Comparison of ENCODE assay signal across 8 mouse cellular contexts in the genomic region with DNA sequence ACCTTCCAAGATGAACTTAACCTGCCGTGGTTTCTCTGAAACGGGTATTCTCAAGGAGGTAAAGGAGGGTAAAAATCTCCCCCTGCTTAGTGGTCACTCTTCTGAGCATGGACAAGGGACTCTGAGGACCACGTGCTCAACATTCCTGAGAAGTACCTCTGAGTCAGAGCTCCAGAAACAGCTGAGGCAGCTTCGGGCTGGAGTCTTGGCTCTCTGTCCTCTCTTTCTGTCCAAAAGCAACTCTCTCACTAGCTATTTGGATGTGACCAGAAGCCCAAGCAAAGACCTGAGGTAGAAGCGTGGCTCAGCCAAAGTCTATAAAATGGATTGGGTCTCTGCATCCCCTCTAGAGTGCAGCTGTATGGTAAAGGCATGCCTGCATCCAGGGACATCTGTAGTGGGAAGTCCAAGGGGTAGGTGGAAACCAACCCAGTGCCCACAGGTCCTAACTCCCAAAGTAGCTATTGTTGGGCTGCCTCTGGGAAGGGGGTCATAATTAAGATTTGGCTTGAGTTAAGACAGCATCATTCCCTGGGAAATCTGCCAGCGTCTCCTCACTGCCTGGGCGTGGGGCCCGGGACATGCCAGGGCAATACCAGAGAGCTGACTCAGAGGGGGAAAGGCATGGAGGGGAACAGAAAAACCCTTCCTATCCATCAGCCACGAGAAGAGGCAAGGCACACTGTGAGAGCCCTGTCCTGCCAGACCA. TPM values are rescaled to one million over a fixed set of nuclear protein-coding genes. Genes with fewer than 3 reads are reported as not detected.
A peak's percentile ranks its signal among the peaks of the same experiment; 100 is the strongest.
DNase-seq lines count a peak whose midpoint lies in the region; ATAC-seq and TF ChIP-seq lines count a peak whose summit lies in the region.

No protein-coding gene starts in this region.

- H3K9me3 ChIP-seq in limb, embryonic 14.5 days (ENCODE audit: control insufficient read depth, low read length) = no peaks in the 10 kb centered on the region

- no peak overlapping the region for H3K9ac ChIP-seq in limb, embryonic 14.5 days (ENCODE audit: low read depth, low read length, severe bottlenecking)

- H3K4me2 ChIP-seq in limb, embryonic 14.5 days (replicated peaks; ENCODE audit: low read depth, low read length, severe bottlenecking) = no peak overlapping the region

- WGBS in limb, embryonic 14.5 days = 36% methylated on average over 9 of the region's 9 CpGs

- peak overlapping the region; percentile 52 for H3K27ac ChIP-seq in limb, embryonic 14.5 days (replicated peaks; ENCODE audit: low read depth, low read length)

- DNase-seq in 3T3-L1 (ENCODE audit: low read depth, low spot score) = peak; percentile 95
- peak; percentile 95 to 98 for DNase-seq in adrenal gland, adult (ENCODE audit: inconsistent age in 2 of 2, low spot score in 1 of 2)
- DNase-seq in frontal cortex, adult 2 months (ENCODE audit: extremely low spot score in 1 of 2, low spot score in 1 of 2) = peak; percentile 43 to 75
- peak; percentile 82 for DNase-seq in kidney, adult 11 months
- peak; percentile 90 for DNase-seq in limb, embryonic 14.5 days (ENCODE audit: low spot score)
- peak; percentile 70 for DNase-seq in right cerebral cortex, postnatal 4 days
- no peak for DNase-seq in spleen, postnatal 4 days (ENCODE audit: low spot score in 2 of 2)
- DNase-seq in thymus, postnatal 25 days = no peak

- H3K4me3 ChIP-seq in limb, embryonic 14.5 days (replicated peaks; ENCODE audit: low read length) = no peak overlapping the region

- peak; percentile 79 for ATAC-seq in limb, embryonic 14.5 days (ENCODE audit: low FRiP score, low read depth)

- no peak for TF ChIP-seq POLR2A in limb, embryonic 14.5 days (IDR thresholded peaks at IDR 0.05; ENCODE audit: borderline replicate concordance, extremely low read depth, insufficient read depth, insufficient read length)

- H3K27me3 ChIP-seq in limb, embryonic 14.5 days (ENCODE audit: control insufficient read depth, insufficient read depth, low read length) = no peaks in the 10 kb centered on the region

- H3K36me3 ChIP-seq in limb, embryonic 14.5 days (ENCODE audit: control insufficient read depth, insufficient read depth, low read length) = no peaks in the 10 kb centered on the region

- peaks cover 17% of the 10 kb centered on the region for H3K4me1 ChIP-seq in limb, embryonic 14.5 days (ENCODE audit: control insufficient read depth, insufficient read depth, low read length)

RNA-seq across cellular contexts. Expression of a gene that starts 11.2 kb away (rescaled TPM):
- polyA plus RNA-seq in frontal cortex, adult 2 months (2012; rRNA removed) = 201 and 208 TPM in 2 replicates
- polyA plus RNA-seq in limb, embryonic 14.5 days (2012; rRNA removed) = 58.2 and 58.4 TPM in 2 replicates
- 58.0 and 60.5 TPM in 2 replicates for polyA plus RNA-seq in limb, embryonic 14.5 days (2014; fragmentation: Nextera tagmentation; extraction: Ambion mirVana)

RNA-seq across cellular contexts. Expression of a gene that starts 31.3 kb away (rescaled TPM):
- polyA plus RNA-seq in frontal cortex, adult 2 months (2012; rRNA removed) = 1.9 and 2.3 TPM in 2 replicates
- 8.3 and 9.1 TPM in 2 replicates for polyA plus RNA-seq in limb, embryonic 14.5 days (2012; rRNA removed)
- 3.1 and 3.4 TPM in 2 replicates for polyA plus RNA-seq in limb, embryonic 14.5 days (2014; fragmentation: Nextera tagmentation; extraction: Ambion mirVana)

Comparison
In these comparisons a context has a peak if more than half of its experiments do, and no peak if none do; other contexts are left out.
1. DNase-seq: peak in 3T3-L1 (single experiment), adrenal gland, adult (2 of 2), frontal cortex, adult 2 months (2 of 2), kidney, adult 11 months (single experiment), limb, embryonic 14.5 days (single experiment) and right cerebral cortex, postnatal 4 days (single experiment); none in spleen, postnatal 4 days (0 of 2) and thymus, postnatal 25 days (single experiment).